Mouse (Mus musculus): ENCODE results near the gene Dpp6. TPM values are rescaled to one million over a fixed set of nuclear protein-coding genes. Genes with fewer than 3 reads are reported as not detected.

Gene Dpp6
- polyA plus RNA-seq, 1 experiment from 2014 or later = 2.4 TPM

GRCm38 (mm10) chr5:27261746-27262727 is 445.0 kb downstream of the Dpp6 start:
- 9% methylated on average over 27 of the region's 27 CpGs for WGBS
- peak overlapping the region; percentile 26 for H3K4me3 ChIP-seq (replicated peaks; ENCODE audit: low read length)

GRCm38 (mm10) chr5:27262751-27263150 is 445.7 kb downstream of the Dpp6 start:
- Histone ChIP-seq H3K9ac (ENCODE audit: low read length) (no peak overlapping the region), H3K4me1 (ENCODE audit: control insufficient read depth, insufficient read depth, low read length) (no peaks in the 10 kb centered on the region), H3K27ac (ENCODE audit: low read length) (no peak overlapping the region), H3K4me2 (ENCODE audit: low read depth, low read length) (no peak overlapping the region), H3K9me3 (replicated peaks; ENCODE audit: control insufficient read depth, low read length) (no peaks in the 10 kb centered on the region), H3K36me3 (ENCODE audit: control insufficient read depth, insufficient read depth, low read length) (no peaks in the 10 kb centered on the region), H3K4me3 (replicated peaks; ENCODE audit: low read length) (no peak overlapping the region), H3K27me3 (ENCODE audit: control insufficient read depth, insufficient read depth, low read length) (no peaks in the 10 kb centered on the region)
- 76% methylated on average over 1 of the region's 1 CpGs for WGBS
- ATAC-seq (ENCODE audit: insufficient read depth, low FRiP score) = no peak

More at GRCm38 (mm10) chr5:27261746-27262727, 445.0 kb downstream of the Dpp6 start:
- peak; percentile 56; the same call in 1 of the 2 replicates for ATAC-seq (ENCODE audit: insufficient read depth, low FRiP score)
- Histone ChIP-seq H3K27me3 (ENCODE audit: control insufficient read depth, insufficient read depth, low read length) (no peaks in the 10 kb centered on the region), H3K9me3 (replicated peaks; ENCODE audit: control insufficient read depth, low read length) (no peaks in the 10 kb centered on the region), H3K27ac (ENCODE audit: low read length) (no peak overlapping the region), H3K4me2 (ENCODE audit: low read depth, low read length) (peak overlapping the region; percentile 43), H3K4me1 (ENCODE audit: control insufficient read depth, insufficient read depth, low read length) (no peaks in the 10 kb centered on the region), H3K9ac (ENCODE audit: low read length) (peak overlapping the region; percentile 16; the same call in 1 of the 2 replicates), H3K36me3 (ENCODE audit: control insufficient read depth, insufficient read depth, low read length) (no peaks in the 10 kb centered on the region)

GRCm38 (mm10) chr5:27265281-27265680 is 448.3 kb downstream of the Dpp6 start:
- no peaks in the 10 kb centered on the region for H3K36me3 ChIP-seq (ENCODE audit: control insufficient read depth, insufficient read depth, low read length)
- ATAC-seq (ENCODE audit: insufficient read depth, low FRiP score) = no peak
- no peaks in the 10 kb centered on the region for H3K4me1 ChIP-seq (ENCODE audit: control insufficient read depth, insufficient read depth, low read length)
- H3K4me2 ChIP-seq (ENCODE audit: low read depth, low read length) = no peak overlapping the region
- WGBS = 76% methylated on average over 3 of the region's 3 CpGs
- no peaks in the 10 kb centered on the region for H3K9me3 ChIP-seq (replicated peaks; ENCODE audit: control insufficient read depth, low read length)
- H3K4me3 ChIP-seq (replicated peaks; ENCODE audit: low read length) = no peak overlapping the region
- H3K27ac ChIP-seq (ENCODE audit: low read length) = no peak overlapping the region
- no peak overlapping the region for H3K9ac ChIP-seq (ENCODE audit: low read length)
- no peaks in the 10 kb centered on the region for H3K27me3 ChIP-seq (ENCODE audit: control insufficient read depth, insufficient read depth, low read length)

GRCm38 (mm10) chr5:27271336-27271735 is 454.3 kb downstream of the Dpp6 start:
- H3K27me3 ChIP-seq (ENCODE audit: control insufficient read depth, insufficient read depth, low read length) = no peaks in the 10 kb centered on the region

GRCm38 (mm10) chr5:27274781-27275395 is 457.9 kb downstream of the Dpp6 start:
- ATAC-seq (ENCODE audit: insufficient read depth, low FRiP score) = peak; percentile 58; the same call in 1 of the 2 replicates
- Histone ChIP-seq H3K36me3 (ENCODE audit: control insufficient read depth, insufficient read depth, low read length) (no peaks in the 10 kb centered on the region), H3K9ac (ENCODE audit: low read length) (no peak overlapping the region), H3K4me3 (replicated peaks; ENCODE audit: low read length) (no peak overlapping the region), H3K9me3 (replicated peaks; ENCODE audit: control insufficient read depth, low read length) (no peaks in the 10 kb centered on the region), H3K4me2 (ENCODE audit: low read depth, low read length) (no peak overlapping the region), H3K27ac (ENCODE audit: low read length) (no peak overlapping the region), H3K4me1 (ENCODE audit: control insufficient read depth, insufficient read depth, low read length) (no peaks in the 10 kb centered on the region), H3K27me3 (ENCODE audit: control insufficient read depth, insufficient read depth, low read length) (no peaks in the 10 kb centered on the region)
- WGBS = 47% methylated on average over 8 of the region's 8 CpGs

More at GRCm38 (mm10) chr5:27271336-27271735, 454.3 kb downstream of the Dpp6 start:
- H3K4me2 ChIP-seq (ENCODE audit: low read depth, low read length) = no peak overlapping the region
- H3K4me1 ChIP-seq (ENCODE audit: control insufficient read depth, insufficient read depth, low read length) = no peaks in the 10 kb centered on the region
- no peak for ATAC-seq (ENCODE audit: insufficient read depth, low FRiP score)
- H3K9me3 ChIP-seq (replicated peaks; ENCODE audit: control insufficient read depth, low read length) = no peaks in the 10 kb centered on the region
- 64% methylated on average over 4 of the region's 4 CpGs for WGBS
- no peak overlapping the region for H3K27ac ChIP-seq (ENCODE audit: low read length)
- no peak overlapping the region for H3K9ac ChIP-seq (ENCODE audit: low read length)
- H3K36me3 ChIP-seq (ENCODE audit: control insufficient read depth, insufficient read depth, low read length) = no peaks in the 10 kb centered on the region
- H3K4me3 ChIP-seq (replicated peaks; ENCODE audit: low read length) = no peak overlapping the region

- Histone ChIP-seq H3K36me3 (ENCODE audit: control insufficient read depth, insufficient read depth, low read length) (no peaks in the 10 kb centered on the region), H3K4me1 (ENCODE audit: control insufficient read depth, insufficient read depth, low read length) (no peaks in the 10 kb centered on the region), H3K27me3 (ENCODE audit: control insufficient read depth, insufficient read depth, low read length) (no peaks in the 10 kb centered on the region), H3K4me2 (ENCODE audit: low read depth, low read length) (no peak overlapping the region), H3K9ac (ENCODE audit: low read length) (no peak overlapping the region), H3K9me3 (replicated peaks; ENCODE audit: control insufficient read depth, low read length) (no peaks in the 10 kb centered on the region), H3K4me3 (replicated peaks; ENCODE audit: low read length) (no peak overlapping the region), H3K27ac (ENCODE audit: low read length) (no peak overlapping the region)
- no peak for ATAC-seq (ENCODE audit: insufficient read depth, low FRiP score)
- WGBS = 83% methylated on average over 1 of the region's 1 CpGs
Measured at GRCm38 (mm10) chr5:27275871-27276270, 458.9 kb downstream of the Dpp6 start.

- Histone ChIP-seq H3K27ac (ENCODE audit: low read length) (no peak overlapping the region), H3K27me3 (ENCODE audit: control insufficient read depth, insufficient read depth, low read length) (no peaks in the 10 kb centered on the region), H3K4me2 (ENCODE audit: low read depth, low read length) (no peak overlapping the region), H3K9ac (ENCODE audit: low read length) (no peak overlapping the region), H3K4me1 (ENCODE audit: control insufficient read depth, insufficient read depth, low read length) (no peaks in the 10 kb centered on the region), H3K36me3 (ENCODE audit: control insufficient read depth, insufficient read depth, low read length) (no peaks in the 10 kb centered on the region), H3K9me3 (replicated peaks; ENCODE audit: control insufficient read depth, low read length) (no peaks in the 10 kb centered on the region), H3K4me3 (replicated peaks; ENCODE audit: low read length) (no peak overlapping the region)
- no peak for ATAC-seq (ENCODE audit: insufficient read depth, low FRiP score)
- WGBS = 60% methylated on average over 10 of the region's 10 CpGs
Measured at GRCm38 (mm10) chr5:27278120-27278645, 461.2 kb downstream of the Dpp6 start.

- no peaks in the 10 kb centered on the region for H3K9me3 ChIP-seq (replicated peaks; ENCODE audit: control insufficient read depth, low read length)
- H3K9ac ChIP-seq (ENCODE audit: low read length) = no peak overlapping the region
- H3K27ac ChIP-seq (ENCODE audit: low read length) = no peak overlapping the region
- WGBS = 70% methylated on average over 4 of the region's 4 CpGs
- no peak for ATAC-seq (ENCODE audit: insufficient read depth, low FRiP score)
- no peaks in the 10 kb centered on the region for H3K36me3 ChIP-seq (ENCODE audit: control insufficient read depth, insufficient read depth, low read length)
- H3K4me1 ChIP-seq (ENCODE audit: control insufficient read depth, insufficient read depth, low read length) = no peaks in the 10 kb centered on the region
- no peak overlapping the region for H3K4me3 ChIP-seq (replicated peaks; ENCODE audit: low read length)
- no peak overlapping the region for H3K4me2 ChIP-seq (ENCODE audit: low read depth, low read length)
- H3K27me3 ChIP-seq (ENCODE audit: control insufficient read depth, insufficient read depth, low read length) = no peaks in the 10 kb centered on the region
Measured at GRCm38 (mm10) chr5:27286876-27287275, 469.9 kb downstream of the Dpp6 start.

- Histone ChIP-seq H3K9me3 (replicated peaks; ENCODE audit: control insufficient read depth, low read length) (no peaks in the 10 kb centered on the region), H3K9ac (ENCODE audit: low read length) (no peak overlapping the region; the same call in 1 of the 2 replicates), H3K27ac (ENCODE audit: low read length) (no peak overlapping the region), H3K4me1 (ENCODE audit: control insufficient read depth, insufficient read depth, low read length) (no peaks in the 10 kb centered on the region), H3K27me3 (ENCODE audit: control insufficient read depth, insufficient read depth, low read length) (no peaks in the 10 kb centered on the region), H3K4me2 (ENCODE audit: low read depth, low read length) (no peak overlapping the region), H3K36me3 (ENCODE audit: control insufficient read depth, insufficient read depth, low read length) (no peaks in the 10 kb centered on the region), H3K4me3 (replicated peaks; ENCODE audit: low read length) (no peak overlapping the region)
- 78% methylated on average over 8 of the region's 8 CpGs for WGBS
- no peak for ATAC-seq (ENCODE audit: insufficient read depth, low FRiP score)
Measured at GRCm38 (mm10) chr5:27291378-27291777, 474.4 kb downstream of the Dpp6 start.
